Mouse (Mus musculus) lung, adult 18-20 months (tissue): ENCODE measurements around the gene Flot1.

Experiments
- DNase-seq, 2 experiments: peaks; one replicate each; pipeline ENCODE4 v3.0.0; 2022; ENCODE audit warnings: mixed read lengths in 2 of 2

Flot1 gene

GRCm38 (mm10) chr17:35868961-35869345, 45.9 kb downstream of the Flot1 start:
- no peak for DNase-seq

GRCm38 (mm10) chr17:35869346-35870067, 46.5 kb downstream of the Flot1 start:
- DNase-seq: peak; percentile 65 to 67

- DNase-seq: peak; percentile 86 to 88
Measured at GRCm38 (mm10) chr17:35870151-35870883, 47.3 kb downstream of the Flot1 start.

GRCm38 (mm10) chr17:35870884-35871696, 48.1 kb downstream of the Flot1 start:
- no peak for DNase-seq

GRCm38 (mm10) chr17:35873774-35874519, 50.9 kb downstream of the Flot1 start:
- peak; percentile 83 to 88 for DNase-seq

GRCm38 (mm10) chr17:35874721-35875120, 51.7 kb downstream of the Flot1 start:
- no peak for DNase-seq

GRCm38 (mm10) chr17:35879245-35880057, 56.4 kb downstream of the Flot1 start, which contains the start of gene Dhx16:
TSS of gene Dhx16 (plus strand) at chr17:35879819.
- peak; percentile 95 to 96 for DNase-seq
